Mouse (Mus musculus): Measurements from ENCODE around the gene Zfr. TPM values are rescaled to one million over a fixed set of nuclear protein-coding genes. Genes with fewer than 3 reads are reported as not detected.
"Not testable (repeated sequence)": the region's sequence is repeated elsewhere in the genome, so short reads cannot be mapped to it uniquely, and the experiment has no call there.

The Zfr gene
- total RNA-seq, 1 experiment from 2014 or later: 81.7 TPM

DNA sequence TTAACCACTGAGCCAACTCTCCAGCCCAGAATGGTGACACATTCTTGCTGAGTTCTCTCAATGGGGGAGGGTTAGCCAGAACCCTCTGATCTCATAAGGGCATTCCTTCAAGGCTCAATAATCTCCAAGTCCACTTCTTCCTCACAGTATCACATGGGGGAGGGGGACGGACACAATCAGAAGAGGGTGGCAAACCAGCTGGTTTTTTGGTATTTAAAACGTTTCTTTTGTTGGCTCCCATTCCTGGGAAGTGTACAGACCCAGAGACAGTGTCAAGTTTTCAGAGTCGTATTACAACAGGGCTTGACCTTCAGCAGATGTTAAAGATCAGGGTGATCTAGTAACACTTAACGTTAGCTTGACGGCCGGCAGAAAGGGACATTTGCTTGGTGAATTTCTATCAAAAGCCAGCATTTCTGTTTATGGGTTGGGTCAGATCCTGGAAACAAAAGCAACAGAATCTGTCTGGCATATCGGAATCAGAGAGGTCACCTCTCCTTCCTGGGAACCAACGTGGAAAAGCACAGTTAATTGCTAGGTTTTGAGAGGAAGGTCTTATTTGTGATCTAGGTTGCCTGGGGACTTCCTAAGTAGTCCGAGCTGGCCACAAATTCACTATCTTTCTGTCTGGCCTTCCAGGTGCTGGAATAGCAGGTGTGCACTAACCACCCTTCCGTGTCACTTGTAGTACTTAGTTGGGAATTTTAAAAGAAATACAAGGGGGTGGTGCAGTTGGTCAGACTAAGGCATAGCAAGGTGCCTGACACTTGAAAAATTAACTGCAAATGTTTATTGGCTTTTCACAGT, 86.1 kb downstream of the Zfr start:
- ATAC-seq (replicated peaks in 1 of 2; ENCODE audit: insufficient read depth in 1 of 2, low FRiP score in 2 of 2, low TSS enrichment in 1 of 2, low read depth in 1 of 2, poor library complexity in 2 of 2, severe bottlenecking in 2 of 2): no peak

DNA sequence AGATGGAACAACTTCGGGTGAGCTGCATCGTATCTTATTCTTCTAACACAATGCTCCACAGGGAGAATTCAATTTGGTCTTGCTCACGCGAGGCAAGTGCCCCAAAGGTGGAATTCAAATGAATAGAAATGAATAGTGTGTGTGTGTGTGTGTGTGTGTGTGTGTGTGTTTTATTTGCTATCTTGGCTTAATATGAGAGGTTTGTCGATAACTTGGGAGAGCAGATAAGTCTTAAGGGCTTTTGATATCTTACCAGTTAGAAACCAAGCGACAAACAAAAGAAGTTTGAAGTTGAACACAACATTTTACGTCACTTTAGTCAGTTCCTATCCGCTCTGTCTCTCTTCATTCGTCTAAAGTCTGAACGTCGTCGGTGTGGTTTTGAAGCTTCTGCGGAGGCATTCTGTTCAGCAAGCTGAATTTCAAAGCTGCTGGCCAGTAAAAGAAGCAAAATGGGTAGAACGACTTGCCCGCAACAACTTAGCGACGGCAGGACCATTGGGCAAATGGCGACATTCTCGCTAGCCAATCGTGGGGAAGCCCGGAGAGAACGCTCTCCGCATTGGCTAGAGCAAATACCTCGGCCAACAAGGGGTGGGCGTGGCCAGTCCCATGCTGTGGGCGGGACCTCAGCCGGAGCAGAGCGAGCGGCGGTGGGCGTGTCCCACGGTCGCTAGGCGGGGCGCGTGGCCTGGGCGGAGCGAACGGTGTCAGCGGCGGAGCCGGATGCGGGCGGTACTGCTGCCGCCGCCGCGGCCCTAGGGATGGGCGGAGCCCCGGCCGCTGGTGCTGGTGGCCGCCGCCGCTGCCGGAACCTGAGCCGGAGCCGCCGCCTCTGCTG, 86.9 kb downstream of the Zfr start, which contains the start of gene Mtmr12:
Gene Mtmr12, plus strand, starts transcription at position 710 of the 841 bp plus-strand sequence.
- ATAC-seq (replicated peaks in 1 of 2; ENCODE audit: insufficient read depth in 1 of 2, low FRiP score in 2 of 2, low TSS enrichment in 1 of 2, low read depth in 1 of 2, poor library complexity in 2 of 2, severe bottlenecking in 2 of 2): peak; percentile 95 to 99

DNA sequence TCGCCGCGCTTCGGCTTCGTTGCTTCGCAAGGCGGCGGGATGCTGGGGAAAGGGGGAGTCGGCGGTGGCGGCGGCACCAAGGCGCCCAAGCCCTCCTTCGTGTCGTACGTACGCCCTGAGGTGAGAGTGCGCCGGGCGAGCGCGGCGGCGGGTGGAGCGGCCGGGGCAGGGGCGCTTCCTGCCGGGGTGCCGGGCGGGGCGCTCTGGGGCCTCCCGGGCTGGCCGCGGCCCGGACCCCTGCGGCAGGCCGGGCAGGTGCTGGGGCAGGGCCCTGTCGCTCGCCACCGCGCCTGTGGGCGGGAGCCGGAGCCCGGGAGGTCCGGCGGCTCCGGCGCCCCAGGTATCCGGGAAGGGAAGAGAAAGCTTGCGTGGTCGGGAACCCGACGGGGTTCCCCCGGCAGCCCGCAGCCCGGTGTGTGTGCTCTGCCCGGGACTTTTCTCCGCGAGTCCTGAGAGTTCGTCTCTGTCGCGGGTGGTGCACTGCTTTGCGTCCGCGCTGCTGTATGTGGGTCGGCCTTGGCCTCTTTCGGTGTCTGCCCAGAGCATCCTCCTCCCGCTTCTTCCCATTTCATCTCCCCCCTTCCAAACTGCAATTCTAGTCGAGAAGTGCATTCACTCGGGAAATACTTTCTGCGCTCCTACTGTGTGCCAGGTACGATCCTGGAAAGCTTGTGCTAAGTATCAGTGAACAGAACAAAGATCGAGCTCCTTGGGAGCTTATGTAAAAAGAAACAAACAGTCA, 87.7 kb downstream of the Zfr start:
- no peak for ATAC-seq (replicated peaks in 1 of 2; ENCODE audit: insufficient read depth in 1 of 2, low FRiP score in 2 of 2, low TSS enrichment in 1 of 2, low read depth in 1 of 2, poor library complexity in 2 of 2, severe bottlenecking in 2 of 2)

DNA sequence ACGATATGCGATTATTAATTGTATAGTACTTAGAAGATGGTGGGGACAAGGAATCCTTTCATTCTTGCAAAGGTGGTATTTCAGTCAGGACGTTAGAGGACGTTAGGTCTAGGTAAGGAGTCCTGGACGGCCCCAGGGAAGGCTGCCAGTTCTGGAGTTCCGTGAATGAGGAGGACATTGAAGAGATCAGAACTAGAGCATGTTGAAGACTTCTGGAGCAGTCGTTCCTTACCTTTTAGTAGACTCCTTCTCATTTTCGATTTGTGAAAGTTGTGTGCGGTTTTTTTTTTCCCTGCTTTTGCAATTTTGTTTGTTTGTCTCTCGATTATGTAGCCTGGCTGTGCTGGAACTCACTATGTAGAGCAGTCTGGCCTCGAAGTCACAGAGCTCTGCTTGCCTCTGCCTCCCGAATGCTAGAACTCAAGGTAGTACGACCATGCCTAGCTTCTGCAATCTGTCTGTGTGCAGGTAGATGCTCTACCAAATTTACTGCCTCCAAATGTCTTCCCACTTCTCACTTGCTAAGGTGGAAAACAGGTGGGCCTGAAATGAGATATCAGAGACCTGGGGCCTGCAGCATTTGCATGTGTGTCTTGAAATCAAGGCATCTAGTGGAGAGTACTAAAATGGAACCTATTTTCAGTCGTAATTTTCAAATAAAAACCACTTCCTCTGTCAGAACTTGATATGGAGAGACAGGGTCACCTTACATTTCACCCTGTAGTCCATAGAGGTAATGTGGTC, 88.4 kb downstream of the Zfr start:
- no peak for ATAC-seq (replicated peaks in 1 of 2; ENCODE audit: insufficient read depth in 1 of 2, low FRiP score in 2 of 2, low TSS enrichment in 1 of 2, low read depth in 1 of 2, poor library complexity in 2 of 2, severe bottlenecking in 2 of 2)

DNA sequence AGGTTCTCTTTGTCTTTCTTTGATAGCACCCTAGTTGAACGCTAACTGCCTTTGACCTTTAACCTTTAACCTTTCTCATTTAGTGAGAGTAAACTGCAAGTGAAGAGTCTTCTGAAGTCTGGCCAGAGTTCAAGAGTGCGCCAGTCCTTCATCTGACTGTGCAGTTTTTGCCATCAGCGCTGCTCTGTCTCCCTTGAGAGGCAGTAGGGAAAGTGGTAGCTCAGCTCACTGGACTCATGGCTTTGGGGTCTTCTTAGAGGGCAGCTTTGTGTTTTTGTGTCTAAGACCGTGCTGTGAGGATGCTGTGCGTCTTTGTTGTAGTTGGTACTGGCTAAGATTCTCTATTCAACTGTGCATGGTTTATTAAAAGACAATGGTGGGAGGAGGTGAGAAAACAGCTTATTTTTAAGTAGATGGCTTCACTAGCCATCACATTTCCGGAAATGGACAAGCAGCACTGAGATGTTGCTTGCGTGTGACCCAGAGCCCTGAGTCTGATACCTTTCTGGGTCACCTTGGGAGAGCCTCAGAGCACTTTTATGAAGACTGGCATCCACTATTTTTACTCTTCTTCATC, 89.1 kb downstream of the Zfr start:
- no peak for ATAC-seq (replicated peaks in 1 of 2; ENCODE audit: insufficient read depth in 1 of 2, low FRiP score in 2 of 2, low TSS enrichment in 1 of 2, low read depth in 1 of 2, poor library complexity in 2 of 2, severe bottlenecking in 2 of 2)

DNA sequence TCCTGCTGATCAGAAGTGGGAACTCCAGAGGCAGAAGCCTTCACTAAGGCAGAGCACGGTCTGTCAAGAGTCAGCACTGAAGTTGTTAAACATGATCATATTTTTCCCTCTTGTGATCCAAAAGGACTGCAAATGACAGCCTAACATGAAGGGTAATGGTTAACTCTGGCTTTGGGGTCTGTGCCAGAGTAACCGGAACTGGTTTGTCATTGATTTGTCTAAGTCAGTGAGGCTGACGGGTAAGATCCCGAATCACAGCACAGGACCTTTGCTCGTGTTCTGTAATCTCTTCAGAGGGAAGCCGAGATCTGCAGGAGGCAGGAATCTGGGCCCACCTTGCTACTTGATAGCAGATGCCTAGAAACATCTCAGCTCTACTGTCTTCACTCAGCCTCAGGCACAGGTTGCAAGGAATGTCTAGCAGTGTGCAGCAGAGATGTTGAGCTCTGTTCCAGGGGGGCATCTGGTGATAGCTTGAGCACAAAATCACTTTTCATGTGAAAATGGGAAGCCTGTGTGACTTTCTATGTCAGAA, 90.0 kb downstream of the Zfr start:
- ATAC-seq (replicated peaks in 1 of 2; ENCODE audit: insufficient read depth in 1 of 2, low FRiP score in 2 of 2, low TSS enrichment in 1 of 2, low read depth in 1 of 2, poor library complexity in 2 of 2, severe bottlenecking in 2 of 2): no peak

DNA sequence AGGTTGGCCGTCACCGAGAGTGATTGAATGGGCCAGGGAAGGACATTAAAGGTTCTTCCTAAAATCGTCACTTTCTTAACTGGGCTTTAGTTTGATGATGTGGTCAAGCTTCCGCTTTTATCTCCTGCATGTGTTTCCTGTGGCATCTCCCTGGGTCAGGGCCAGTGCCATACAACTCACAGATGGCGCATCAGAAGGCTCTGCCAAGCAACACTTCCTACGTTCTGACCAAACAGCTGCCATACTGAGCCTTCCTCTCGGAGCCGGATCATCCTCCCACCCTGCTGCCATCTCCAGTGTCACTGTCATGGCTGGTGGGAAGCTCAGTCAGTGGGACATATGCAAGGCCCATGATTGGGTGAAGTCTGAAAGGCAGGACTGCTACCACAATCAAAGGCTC, 93.9 kb downstream of the Zfr start:
- peak; percentile 19 to 31; a peak in 1 of 4 replicates for ATAC-seq (replicated peaks in 1 of 2; ENCODE audit: insufficient read depth in 1 of 2, low FRiP score in 2 of 2, low TSS enrichment in 1 of 2, low read depth in 1 of 2, poor library complexity in 2 of 2, severe bottlenecking in 2 of 2)

DNA sequence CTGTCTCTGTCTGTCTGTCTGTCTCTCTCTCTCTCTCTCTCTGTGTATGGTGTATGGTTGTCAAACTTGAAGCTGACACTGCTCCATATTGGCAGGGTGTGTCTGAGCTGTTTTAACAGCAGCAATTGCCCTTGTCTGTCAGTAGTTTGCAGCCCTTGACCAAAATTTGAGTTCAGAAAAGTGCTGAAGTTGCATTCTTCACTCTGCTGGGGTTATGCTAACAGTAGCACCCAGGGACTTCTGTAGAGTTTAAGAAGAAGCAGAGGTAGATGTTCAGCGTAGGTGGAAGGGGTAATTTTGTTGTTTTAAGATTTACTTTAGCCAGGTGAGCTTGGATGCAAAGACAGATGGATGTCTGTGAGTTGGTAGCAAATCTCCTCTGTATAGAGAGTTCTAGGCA, 94.6 kb downstream of the Zfr start:
- no peak for ATAC-seq (replicated peaks in 1 of 2; ENCODE audit: insufficient read depth in 1 of 2, low FRiP score in 2 of 2, low TSS enrichment in 1 of 2, low read depth in 1 of 2, poor library complexity in 2 of 2, severe bottlenecking in 2 of 2)

DNA sequence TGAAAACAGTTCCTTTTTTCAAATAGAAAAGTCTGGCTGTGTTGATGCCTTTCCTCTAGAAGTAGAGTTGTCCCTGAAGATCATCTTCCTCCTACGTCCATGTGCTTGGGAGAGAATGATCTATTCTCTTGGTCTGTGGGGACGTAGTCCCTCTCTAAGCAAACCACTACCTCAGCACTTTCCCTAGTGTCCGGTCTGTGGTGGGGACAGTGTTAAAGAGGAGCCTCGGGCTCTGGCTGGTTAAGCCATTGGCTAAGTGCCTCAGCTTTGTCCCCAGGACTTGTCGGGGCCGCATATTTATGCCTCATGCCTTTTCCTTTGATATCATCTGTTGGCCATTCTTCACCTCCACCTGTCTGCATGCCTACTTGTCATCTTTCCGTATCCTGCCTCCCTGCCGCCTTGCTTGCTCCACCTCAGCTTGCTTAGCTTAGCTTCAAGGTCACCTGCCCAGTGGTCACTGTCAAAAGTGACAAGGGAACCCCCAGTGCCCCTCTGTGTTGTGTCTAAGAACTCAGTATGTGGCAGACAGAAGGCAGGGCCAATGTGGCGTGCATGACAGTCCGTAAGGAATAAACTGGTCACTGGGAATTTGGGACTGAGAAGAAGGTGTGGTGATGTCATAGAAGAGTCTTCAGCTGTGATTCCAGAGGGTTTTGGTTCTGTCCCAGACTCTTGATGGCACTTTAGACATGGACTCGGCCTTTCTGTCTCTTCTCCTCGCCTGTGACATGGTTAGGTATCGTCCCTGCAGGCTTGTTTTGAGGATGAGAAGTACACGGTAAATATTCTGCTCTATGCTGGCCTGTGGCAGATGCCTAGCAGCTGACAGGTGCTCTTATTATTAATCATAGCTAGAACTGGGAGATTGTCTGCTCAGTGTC, 97.1 kb downstream of the Zfr start:
- no peak for ATAC-seq (replicated peaks in 1 of 2; ENCODE audit: insufficient read depth in 1 of 2, low FRiP score in 2 of 2, low TSS enrichment in 1 of 2, low read depth in 1 of 2, poor library complexity in 2 of 2, severe bottlenecking in 2 of 2)

DNA sequence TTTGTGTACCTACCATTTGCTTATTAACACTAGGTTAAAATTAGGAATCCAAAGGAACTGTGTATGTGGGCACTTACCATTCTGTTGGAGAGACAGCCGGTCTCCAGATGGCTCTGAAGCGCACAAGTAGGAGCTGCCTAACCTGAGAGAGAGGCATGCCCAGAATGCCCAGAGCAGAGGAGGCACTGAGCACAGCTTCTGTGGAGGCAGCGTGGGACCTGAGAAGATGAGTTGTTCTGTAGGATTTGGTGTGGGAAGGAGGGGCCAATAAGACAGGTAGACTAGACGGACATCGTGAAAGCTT, 97.7 kb downstream of the Zfr start:
- no peak for ATAC-seq (replicated peaks in 1 of 2; ENCODE audit: insufficient read depth in 1 of 2, low FRiP score in 2 of 2, low TSS enrichment in 1 of 2, low read depth in 1 of 2, poor library complexity in 2 of 2, severe bottlenecking in 2 of 2)

DNA sequence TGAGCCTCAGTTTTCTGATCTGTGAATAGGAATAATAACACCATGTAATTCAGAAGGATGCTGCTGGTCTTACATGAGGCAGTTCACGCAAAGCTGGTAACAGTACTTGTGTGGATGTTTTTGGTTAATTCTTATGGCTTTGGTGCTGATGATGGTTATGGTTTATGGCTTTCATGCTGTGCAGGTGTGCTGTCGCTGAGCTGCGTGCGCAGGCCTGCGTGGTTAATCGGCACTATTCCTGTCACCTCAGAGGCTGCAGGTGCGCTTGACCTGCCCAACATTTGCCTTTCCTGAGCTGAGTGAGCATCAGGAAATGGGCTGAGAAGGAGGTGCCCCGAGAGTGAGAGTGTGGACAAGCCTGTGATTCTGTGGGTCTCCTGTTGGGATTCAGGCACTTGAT, 98.5 kb downstream of the Zfr start:
- ATAC-seq (replicated peaks in 1 of 2; ENCODE audit: insufficient read depth in 1 of 2, low FRiP score in 2 of 2, low TSS enrichment in 1 of 2, low read depth in 1 of 2, poor library complexity in 2 of 2, severe bottlenecking in 2 of 2): no peak

DNA sequence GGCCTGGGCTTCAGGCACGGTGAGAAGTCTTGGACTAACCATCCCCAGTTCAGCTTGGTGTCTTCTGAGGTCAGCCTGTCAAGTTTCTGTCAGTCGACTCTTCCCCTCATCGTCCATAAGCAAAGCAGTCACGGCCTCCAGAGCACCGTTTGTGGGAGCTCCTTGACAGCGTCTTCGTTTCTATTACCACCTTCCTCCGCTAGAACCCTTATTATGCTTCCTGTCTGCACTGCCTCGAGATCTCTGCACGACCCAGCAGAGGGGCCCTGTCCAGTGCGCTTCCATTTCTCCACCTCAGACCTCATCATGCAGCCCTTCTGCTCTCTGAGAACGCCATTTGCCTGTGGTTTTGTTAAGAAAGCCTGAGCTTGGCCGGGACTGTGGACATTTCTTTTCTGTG, 99.2 kb downstream of the Zfr start:
- peak; percentile 34 to 47; a peak in 3 of 4 replicates for ATAC-seq (replicated peaks in 1 of 2; ENCODE audit: insufficient read depth in 1 of 2, low FRiP score in 2 of 2, low TSS enrichment in 1 of 2, low read depth in 1 of 2, poor library complexity in 2 of 2, severe bottlenecking in 2 of 2)

DNA sequence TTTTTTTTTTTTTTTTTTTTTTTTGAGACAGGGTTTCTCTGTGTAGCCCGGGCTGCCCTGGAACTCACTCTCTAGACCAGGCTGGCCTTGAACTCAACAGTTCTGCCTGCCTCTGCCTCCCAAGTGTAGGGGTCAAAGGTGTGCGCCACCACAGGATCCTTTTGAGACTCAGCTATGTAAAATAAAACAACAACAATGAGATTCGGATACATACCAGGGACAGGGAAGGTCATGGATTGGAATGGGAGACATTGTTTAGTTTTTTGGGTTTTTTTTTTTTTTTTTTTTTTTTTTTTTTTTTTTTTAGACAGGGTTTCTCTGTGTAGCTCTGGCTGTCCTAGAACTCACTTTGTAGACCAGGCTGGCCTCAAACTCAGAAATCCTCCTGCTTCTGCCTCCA, 99.7 kb downstream of the Zfr start:
- not testable (repeated sequence) for ATAC-seq (replicated peaks in 1 of 2; ENCODE audit: insufficient read depth in 1 of 2, low FRiP score in 2 of 2, low TSS enrichment in 1 of 2, low read depth in 1 of 2, poor library complexity in 2 of 2, severe bottlenecking in 2 of 2)

DNA sequence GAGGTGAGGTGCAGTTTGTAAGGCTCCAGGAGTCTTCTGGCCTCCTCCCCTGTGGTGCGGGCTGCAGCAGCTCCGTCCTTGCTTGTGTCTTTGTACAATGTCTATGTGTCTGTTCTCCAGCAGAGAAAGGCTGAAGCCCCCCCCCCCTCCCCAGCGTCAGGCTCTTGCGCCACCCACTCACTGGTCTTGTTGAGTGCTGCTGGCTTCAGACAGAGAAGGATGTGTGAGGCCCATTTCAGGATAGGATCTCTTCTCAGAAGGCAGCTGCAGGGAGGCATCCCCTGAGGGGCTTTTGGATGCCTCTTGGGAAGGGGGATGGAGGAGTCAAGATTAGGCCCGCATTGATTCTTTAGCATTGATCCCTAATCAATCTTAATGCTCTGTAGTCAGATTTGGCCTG, 100.2 kb downstream of the Zfr start:
- ATAC-seq (replicated peaks in 1 of 2; ENCODE audit: insufficient read depth in 1 of 2, low FRiP score in 2 of 2, low TSS enrichment in 1 of 2, low read depth in 1 of 2, poor library complexity in 2 of 2, severe bottlenecking in 2 of 2): no peak

DNA sequence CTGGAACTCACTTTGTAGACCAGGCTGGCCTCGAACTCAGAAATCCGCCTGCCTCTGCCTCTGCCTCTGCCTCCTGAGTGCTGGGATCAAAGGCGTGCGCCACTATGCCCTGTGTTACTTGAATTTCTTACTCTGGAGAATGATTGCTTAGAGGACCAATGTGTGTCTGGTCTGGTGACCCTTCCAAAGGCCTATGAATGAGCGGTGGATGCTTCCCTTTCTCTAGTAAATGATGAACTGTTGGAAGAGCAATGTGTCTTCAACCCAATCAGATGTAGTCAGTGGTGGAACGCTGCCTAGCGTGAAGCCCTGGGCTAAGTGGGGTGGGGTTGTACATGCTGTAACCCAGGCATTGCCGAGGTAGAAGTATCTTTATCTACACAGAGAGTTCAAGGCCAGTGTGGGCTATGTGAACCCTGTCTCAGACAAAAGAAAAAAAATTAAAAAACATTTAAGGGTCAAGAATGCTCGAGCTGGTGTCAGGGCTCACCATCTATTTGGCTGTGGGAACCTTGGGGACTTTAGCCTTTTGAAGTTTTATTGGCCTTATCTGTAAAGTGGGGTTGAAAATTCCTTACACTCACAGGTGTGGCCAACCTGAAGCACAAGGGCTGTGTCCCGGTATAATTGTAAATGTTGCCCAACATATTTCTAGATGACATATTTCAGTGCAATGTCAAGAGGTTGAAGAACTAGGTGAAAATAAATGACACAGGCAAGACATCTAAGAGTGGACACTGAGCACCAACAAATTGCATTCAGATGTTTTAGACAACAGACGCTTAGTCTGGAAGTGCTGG, 101.2 kb downstream of the Zfr start:
- no peak for ATAC-seq (replicated peaks in 1 of 2; ENCODE audit: insufficient read depth in 1 of 2, low FRiP score in 2 of 2, low TSS enrichment in 1 of 2, low read depth in 1 of 2, poor library complexity in 2 of 2, severe bottlenecking in 2 of 2)
